Mouse (Mus musculus) T-cell, adult 2 months (primary cell): ENCODE results near the gene Csnk2a2.

Experiments used
- DNase-seq: peaks from one replicate; pipeline ENCODE4 v3.0.0; 2022; ENCODE audit warnings: low spot score

Csnk2a2 gene

DNA sequence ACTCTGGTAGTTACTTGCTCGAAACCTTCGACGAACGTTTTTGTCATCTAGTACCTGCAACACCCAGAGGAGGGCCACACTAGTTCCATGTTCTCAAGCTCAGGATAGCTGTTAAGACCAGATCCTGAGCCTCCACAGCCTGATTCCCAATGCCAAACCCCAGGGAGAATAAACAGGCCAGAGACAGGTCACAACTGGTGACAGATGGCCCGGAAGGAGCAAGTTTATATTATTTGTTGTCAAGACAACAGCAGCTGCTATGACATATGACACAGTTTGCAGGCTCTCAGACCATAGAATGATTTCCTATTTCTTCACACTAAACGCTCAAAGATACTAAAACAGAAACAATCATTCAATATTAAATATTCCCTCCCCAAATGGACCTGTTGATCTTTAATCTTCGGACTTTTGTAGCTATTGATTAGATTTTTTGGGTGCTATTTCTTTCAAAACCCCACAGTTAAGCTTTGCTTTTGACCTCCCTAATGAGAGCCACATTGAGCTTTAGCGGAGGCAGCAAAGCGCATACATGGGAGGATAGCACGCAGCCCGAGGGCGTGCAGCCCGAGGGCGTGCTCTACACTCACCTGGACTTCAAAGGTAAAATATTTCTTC, 67.5 kb downstream of the Csnk2a2 start:
- DNase-seq, result no peak

DNA sequence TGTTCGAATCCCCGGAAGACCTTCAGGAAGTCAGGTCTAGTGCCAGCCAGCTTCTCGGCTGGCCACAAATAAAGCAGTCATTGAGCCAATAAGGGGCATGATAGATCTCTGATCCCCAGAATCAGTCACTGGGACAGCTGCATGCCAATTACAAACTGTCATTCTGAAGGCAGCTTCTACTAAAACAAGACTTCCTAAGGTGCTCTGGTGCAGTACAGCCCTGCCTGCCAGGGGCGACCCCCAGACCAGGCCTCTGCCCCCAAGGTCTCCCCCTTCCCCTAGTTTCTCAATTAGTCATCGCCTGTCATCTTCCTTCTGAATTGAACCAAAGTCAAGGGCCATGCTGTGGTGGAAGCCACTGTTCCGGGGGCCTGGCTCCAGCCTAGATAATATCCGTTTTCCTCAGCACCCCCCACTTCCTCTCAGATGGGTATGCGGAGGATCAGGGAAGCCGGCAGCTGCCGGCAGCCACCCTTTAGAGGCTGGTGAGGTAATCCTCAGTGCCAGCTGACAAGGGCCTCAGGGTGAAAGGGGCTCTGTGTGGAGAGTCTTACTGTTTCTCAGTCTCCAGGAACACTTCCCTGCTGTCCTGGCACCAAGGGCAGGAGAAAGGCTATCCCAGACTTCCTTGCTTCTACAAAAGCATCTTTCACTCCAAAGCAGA, 78.4 kb downstream of the Csnk2a2 start:
- no peak for DNase-seq

DNA sequence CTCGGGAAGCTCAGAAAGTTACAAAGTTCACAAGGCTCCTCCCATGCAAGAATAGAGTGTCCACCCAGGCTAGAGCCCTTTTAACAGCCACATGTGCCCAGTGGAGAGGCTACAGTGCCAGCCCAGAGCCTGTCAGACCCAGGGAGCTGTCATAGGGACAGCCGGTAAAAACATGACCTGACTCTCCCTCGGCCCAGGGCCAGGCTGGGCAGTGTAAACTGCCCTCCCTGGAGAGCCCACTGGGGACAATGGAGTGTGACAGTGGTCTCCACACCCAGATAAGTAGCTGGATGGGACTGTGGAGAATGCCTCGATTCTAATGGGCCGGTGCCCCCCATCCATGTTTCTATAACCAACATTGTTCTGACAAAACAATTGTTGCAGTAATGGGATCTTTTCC, 80.3 kb downstream of the Csnk2a2 start:
- DNase-seq, result no peak

DNA sequence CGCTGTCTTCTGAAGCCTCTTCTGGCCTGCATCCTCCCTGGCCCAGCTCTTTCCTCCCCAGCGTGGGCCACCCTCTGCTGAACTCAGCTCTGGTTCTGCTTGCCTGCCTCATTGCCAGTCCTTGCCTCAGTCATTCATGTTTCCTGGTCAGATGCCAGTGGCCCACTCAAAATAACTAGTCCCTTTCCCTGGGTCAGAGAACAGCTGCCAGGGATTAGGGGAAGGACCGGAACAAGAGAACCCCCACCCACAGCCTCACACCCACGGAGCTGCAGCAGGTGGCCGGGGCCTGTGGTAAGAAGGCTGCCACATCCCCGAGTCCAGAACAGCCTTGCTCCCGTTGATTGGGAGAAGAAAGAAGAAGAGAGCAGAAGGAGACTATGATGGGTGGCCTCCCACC, 88.7 kb downstream of the Csnk2a2 start:
- DNase-seq, result no peak

DNA sequence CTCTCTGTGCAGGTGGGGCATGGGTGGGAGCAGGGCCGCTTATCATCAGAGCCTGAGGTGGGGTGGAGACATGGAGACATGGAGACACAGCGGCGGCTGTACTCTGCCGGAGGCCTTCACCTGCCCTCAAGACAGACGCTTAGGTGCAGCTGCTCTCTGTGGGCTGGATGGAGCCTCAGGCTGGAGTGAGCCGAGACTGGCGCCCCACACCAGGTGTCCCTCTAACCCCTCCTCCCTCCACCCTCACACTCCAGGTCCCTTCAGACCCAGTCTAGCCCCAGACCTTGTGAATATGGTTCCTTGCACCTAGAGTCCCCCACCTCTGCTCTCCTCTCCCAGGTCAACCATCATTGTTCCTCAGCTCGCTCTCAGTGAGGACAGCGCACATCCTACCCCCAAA, 90.7 kb downstream of the Csnk2a2 start:
- no peak for DNase-seq

DNA sequence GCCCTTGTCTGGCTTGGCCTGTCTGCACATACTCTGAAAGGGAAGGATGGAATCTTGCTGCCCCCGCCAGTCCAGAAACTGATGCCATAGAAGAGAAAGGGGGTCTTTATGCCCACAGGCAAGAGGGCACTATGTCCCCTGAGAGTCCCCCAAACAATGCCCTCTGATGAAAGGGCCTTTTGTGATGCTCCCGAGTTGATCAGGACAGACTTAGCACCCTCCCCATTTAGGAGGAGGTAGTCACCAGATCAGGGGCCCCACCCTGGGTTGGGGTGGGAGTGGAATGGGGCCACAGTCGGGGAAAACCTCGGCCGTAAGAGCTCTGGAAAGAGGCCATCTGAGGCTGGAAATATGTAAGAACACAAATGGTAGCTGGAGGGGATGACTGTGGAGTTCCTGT, 92.6 kb downstream of the Csnk2a2 start:
- no peak for DNase-seq

DNA sequence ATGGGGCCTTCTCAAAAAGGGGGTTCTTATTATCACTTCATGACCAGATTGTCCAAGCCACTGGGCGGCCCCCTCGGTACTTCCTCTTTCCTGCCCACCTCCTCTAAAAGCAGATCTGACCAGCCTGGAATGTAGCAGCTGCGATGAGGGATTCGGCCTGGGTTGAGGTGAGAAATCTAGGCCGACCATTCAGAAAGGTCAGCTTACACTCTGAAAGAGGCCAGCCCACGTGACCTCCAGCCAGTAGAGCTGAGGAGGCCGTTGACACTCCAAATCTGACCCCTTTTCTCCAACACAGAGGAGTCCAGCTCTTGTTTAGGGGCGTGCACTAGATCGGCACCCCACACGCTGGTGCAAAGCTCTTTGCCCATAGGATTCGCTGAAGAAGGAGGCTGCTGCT, 93.1 kb downstream of the Csnk2a2 start:
- no peak for DNase-seq
